Mouse (Mus musculus) thymus, postnatal 10 days (tissue): ENCODE data around the gene Shkbp1.
A peak's percentile ranks its signal among the peaks of the same experiment; 100 is the strongest.

Experiments
- DNase-seq, 2 experiments: peaks; one replicate each; pipeline ENCODE4 v3.0.0; 2021; ENCODE audit warnings: low spot score in 2 of 2

Shkbp1 gene

DNA sequence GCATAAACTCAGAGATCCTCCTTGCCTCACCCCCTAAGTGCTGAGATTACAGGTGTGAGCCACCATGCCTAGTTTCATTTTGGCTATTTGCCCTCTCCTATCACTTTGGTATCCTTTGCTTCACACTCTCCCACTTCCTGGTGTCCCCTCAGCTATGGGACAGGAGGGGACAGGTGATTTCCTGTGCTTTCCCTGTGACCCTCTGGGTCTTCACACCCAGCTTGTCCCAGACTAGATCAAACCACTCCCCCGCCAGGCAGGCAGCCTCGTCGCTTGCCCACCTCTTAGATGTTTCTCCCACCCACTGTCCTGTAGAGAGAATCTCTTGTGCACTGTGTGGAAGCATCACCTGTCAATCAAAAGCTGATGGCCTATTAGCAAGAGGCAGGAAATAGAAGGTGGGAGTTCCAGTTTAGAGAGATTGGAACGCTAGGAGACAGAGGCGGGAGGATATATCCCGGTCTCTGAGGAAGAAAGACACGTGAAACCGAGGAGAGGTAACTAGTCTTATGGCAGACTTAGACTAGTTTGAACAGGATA, 44.8 kb downstream of the Shkbp1 start:
- no peak for DNase-seq

DNA sequence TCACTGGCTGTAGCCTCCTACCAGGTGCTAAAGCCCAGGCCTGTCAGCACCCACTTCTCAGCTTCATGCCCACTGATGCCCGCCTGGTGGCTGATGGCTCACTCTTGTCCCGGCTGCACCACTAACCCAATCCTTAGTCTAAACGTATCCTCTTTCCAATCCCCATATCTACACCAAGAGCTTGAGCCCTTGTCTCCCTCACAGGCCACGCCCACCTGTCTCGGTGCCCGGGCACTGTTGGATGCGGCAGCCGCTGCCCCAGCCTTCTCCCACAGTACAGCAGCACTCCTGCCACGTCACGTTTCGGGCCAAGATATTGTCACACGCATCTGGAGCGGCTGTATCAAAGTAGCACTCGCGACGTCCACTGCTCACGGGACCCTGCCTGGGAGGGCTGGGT, 45.5 kb downstream of the Shkbp1 start:
- DNase-seq, result no peak

DNA sequence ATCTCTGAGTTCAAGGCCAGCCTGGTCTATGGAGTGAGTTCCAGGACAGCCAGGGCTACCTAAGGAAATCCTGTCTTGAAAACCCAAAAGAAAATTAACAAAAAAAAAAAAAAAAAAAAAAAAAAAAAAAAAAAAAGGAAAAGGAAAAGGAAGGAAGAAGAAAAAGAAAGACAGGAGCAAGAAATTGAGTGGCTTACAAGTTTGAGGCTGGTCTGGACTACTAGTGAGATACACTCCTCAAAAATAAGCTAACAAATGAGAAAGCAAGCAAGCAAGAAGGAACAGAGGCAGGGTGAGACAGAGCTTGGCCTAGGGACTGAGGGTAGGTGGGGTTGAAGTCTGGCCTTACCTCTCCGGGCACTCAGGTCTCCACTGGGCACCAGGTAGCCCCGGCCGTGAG, 46.0 kb downstream of the Shkbp1 start:
- no peak for DNase-seq

DNA sequence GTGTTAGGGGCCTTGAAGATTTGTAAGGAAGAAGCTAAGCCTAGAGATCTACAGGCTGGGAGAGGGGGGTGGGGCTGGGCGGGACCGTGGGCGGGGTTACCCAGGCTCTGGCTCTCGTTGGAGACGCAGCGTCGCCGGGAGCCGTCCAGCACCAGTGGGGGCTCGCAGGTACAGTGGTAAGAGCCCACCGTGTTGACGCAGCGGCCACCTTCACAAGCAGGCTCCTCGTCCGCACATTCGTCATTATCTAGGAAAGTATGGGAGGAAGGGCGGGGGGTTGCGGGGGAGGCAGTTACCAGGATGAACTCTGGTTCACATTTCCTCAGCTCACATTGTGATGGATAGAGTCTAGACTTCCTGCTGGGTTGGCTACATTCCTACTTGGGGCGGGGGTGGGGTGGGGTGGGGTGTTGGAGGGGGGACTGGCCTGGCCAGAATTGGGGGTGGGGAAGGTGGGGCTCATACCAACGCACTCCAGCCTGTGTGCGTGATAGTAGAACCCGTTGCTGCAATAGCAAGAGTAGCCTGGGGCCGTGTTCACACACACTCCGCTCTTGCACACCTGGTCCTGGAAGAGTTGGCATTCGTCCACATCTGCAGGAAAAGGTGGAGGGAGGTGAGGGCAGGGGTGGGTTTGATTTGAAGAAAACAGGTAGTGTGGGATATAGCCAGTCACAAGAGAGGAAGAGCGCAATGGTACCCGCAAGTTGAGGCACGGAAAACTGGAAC, 46.8 kb downstream of the Shkbp1 start:
- DNase-seq, result no peak

DNA sequence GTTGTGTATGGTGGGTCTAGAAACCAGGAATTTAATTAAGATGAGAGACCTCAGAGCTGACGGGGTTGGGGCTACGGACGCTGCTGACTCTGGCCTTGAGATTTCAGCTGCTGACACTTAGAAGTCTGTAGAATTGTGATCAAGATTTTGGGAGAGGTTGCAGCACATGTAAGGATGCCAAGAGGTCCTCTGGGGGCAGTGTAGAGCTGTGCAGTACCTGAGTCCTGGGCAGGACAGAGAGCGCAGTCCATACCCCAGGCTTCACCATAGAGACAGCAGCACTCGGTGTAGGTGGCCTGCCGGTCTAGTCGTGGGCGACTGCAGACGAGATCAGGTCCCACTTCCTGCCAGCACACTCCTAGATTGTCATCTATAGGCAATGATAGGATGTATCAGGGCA, 48.3 kb downstream of the Shkbp1 start:
- no peak for DNase-seq

DNA sequence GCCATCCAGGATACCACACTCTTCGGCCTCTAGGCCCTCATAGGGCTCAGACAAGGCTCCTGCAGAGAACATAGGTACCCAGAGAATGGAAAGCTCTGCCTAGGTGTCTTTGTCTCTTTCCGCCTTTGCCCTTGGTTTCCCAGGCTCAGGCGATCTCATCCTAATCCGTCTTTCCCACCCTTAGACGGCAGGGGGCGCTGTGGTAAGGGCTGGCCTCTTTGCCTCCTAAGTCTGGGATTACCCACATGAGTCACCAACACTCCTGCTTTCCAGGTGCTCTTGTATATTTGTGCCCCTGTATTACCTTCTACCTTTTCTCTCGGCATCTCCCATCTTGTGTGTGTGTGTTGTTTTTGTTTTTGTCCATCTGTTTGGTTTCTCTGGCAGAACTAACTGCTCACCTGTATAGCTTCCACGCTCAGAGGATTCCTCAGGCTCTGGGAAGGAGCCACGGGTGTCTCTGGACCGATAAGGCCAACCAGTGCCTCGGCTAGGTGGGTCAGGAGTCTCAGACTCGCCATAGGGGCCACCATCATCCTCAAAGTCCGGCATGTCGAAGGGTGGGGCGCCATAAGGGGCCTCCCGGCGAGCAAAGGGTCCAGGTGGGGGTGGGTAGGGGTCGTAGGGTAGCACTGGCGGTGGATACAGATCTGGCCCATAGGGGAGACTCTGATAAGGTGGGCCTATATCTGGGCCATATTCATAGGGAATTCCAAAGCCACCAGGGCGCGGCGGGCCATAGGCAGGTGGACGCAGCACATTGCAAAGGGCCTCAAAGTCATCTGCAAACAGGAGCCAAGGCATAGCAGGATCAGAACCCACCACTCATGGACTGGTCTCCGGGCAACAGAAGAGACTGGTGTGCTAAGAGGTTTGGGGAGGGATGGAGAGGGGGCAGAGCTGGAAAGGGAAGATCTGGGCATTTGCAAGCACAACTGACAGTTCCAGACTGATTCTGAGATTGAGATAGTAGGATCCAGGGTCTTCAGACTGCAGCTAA, 49.4 kb downstream of the Shkbp1 start:
- peak in 1 of 2 experiments; percentile 47 for DNase-seq

DNA sequence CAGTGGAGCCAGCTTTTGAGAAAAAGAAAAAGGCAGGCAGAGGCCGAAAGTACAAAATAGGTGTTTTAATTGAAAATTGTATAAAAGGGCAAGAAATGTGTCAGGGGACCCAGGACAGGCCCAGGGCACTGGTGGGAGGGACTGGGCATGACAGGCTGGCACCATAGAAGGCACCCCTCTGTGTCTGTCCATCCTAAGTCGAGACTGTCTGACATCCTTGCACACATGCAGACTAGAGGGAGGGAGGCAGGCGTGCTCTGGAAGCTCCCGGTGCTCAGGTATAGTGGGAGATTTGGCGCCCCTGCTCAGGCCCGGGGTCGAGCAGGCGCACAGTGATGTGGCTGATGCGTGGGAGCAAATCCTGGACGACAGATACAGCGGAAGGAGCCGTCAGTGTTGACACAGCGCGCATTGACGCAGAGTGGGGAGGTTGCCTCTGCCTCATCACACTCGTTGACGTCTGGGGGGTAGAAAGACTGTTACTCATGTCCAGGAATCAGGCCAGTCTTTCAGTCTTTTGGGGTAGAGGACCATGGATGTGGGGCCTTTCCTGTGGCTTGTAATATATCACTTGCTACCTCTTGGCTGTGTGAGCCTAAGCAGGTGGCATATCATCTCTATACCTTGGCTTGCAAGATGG, 50.6 kb downstream of the Shkbp1 start:
- DNase-seq, result no peak

DNA sequence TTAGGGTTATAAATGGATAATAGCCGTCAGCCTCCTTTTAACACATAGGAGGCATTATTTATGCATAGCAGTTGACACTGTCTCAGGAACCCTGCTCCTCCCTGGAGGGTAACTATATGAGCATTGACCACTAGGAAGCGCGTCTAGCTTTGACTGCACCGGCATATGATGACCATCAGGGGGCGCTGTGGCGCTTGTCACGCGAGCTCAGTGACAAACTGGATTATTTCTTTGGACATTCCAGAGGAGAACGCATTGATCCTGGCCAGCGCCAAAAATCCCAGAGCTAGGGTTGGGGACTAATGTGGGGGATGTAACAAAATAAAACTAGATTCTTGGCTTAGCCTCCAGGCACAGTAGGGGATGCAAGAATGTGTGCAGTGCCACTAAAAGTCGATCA, 53.6 kb downstream of the Shkbp1 start:
- peak in 1 of 2 experiments; percentile 62 for DNase-seq

DNA sequence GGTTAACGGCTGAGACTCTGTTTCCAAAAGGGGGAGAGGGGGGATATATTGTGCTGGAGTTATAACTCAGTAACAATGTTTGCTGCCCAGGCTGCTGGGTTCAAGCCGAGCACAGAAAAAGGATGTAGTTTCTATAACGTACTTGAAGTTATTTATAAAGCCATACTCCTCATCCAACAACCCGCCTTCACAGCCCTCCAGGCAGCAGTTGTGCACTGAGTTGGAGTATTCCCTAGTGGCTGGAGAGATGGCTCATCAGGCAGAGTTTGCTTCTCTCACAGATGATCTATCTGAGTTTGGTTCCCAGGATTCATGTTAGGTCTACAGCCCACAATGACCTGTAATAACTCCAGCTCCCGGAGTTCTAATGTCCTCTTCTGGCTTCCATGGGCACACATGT, 55.0 kb downstream of the Shkbp1 start:
- no peak for DNase-seq

DNA sequence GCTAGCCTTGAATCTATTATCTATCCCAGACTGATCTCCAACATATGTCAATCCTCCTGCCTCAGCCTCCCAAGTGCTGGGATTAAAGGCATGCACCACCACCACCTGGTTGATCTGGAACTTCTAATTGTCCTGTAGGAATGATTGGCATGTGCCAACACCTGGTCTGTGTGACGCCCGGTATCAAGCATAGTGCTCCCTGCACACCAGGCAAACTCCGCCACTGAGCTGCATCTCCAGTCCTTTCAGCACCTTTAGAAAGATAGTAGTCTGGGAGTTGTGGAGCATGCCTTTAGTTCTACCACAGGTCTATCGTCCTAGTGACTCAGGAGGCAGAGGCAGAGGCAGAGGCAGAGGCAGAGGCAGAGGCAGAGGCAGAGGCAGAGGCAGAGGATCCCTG, 55.5 kb downstream of the Shkbp1 start:
- DNase-seq, result no peak

DNA sequence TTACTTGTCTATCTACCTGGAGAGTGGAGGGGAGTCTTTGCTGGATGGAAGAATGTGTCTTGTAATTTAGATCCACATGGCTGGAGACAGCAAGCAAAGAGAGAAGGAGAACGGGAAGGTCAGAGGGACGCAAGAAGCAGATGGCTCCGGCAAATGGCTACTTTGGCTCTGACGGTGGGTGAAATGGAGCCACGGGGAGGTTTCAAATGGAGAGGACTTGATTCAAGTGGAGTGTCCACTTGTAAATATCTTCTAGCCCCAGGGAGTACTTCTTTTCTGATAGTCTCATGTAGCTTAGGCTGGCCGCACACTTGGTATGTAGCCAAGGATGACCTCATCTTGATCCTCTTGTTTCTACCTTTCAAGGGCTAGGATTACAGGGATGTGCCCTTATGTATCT, 57.0 kb downstream of the Shkbp1 start:
- DNase-seq, result no peak

DNA sequence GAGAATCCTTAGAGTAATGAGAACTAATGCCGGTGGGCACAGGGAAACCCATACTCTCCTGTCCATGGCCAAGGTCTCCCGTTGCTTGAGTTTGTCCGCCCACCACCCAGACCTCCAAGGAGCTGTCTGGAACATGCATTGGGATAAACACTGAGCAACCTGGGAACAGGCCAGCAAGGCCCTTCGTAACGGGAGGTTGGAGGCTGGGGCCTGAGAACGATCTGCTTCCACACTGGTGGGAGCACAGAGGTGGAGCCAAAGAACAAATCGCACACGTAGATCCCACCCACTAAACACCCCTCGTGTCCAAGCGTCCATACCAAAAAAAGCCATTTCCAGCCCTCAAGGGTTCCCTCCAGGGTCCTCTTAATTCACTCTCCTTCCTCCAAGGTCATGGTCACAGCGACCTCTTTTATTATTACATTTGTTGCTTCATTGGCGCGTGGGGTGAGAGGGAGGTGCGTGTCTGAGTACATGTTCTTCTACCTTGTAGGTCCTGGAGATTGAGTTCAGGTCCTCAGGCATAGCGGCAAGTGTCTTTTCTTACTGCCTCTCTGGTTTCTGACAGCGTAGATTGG, 57.7 kb downstream of the Shkbp1 start:
- no peak for DNase-seq

DNA sequence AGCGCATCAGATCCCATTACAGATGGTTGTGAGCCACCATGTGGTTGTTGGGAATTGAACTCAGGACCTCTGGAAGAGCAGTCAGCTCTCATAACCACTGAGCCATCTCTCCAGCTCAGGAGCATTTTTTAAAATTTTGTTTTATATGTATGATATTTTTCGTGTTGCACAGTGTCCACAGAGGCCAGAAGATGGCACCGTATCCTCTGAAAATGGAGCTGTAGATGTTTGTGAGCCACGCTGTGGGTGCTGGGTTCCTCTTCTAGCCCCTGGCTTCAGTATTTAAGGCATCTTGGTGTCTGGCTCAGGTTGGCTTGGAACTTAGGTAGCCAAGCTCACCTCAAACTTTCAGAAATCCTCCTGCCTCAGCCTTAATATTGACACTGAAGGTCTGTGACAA, 59.3 kb downstream of the Shkbp1 start:
- DNase-seq, result no peak

DNA sequence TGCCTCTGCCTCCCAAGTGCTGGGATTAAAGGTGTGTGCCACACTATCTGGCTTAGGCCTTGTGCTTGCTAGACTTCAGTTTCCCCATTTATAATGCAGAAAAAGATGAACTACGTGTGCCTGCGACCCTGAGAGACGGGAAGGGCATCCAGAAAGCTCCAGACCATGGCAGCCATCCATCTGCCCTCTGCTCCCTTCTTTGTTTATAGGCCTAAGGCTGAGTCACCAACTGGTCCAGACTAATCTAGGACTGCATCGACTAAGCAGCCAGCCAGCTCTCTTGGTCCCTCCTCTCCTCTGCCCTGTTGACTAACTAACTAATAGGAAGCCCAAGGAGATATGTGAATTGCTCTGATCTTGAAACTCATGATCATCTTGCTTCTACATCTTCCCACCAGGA, 59.9 kb downstream of the Shkbp1 start:
- no peak for DNase-seq
